Mouse (Mus musculus) activated CD4-positive, CD25-positive, alpha-beta regulatory T cell, adult 4 months (primary cell): ENCODE measurements around the gene Sema4d. TPM values are rescaled to one million over a fixed set of nuclear protein-coding genes. Genes with fewer than 3 reads are reported as not detected.

Experiments
- ATAC-seq: one replicate; pipeline ENCODE4 v1.8.0; 2017
- polyA plus RNA-seq, 2 experiments: library from polyadenylated mRNA; unstranded; fragments of 100-300 nt; shearing (Covaris generic); gene quantifications; one replicate each; pipeline ENCODE4 v1.2.1; 2017

Sema4d gene
- polyA plus RNA-seq, 2 experiments from 2014 or later: 127 to 150 TPM

- ATAC-seq: peak; percentile 82
These were observed 20.4 kb upstream of the Sema4d start for GRCm38 (mm10) chr13:51813621-51814615.

GRCm38 (mm10) chr13:51808141-51808540, 14.6 kb upstream of the Sema4d start:
- no peak for ATAC-seq

GRCm38 (mm10) chr13:51806220-51806619, 12.7 kb upstream of the Sema4d start:
- no peak for ATAC-seq

- ATAC-seq: no peak
These were observed 12.1 kb upstream of the Sema4d start for GRCm38 (mm10) chr13:51805634-51806033.

- ATAC-seq: peak; percentile 74
These were observed 7.4 kb upstream of the Sema4d start for GRCm38 (mm10) chr13:51800921-51801320.

GRCm38 (mm10) chr13:51799735-51800522, 6.4 kb upstream of the Sema4d start:
- ATAC-seq: peak; percentile 41

GRCm38 (mm10) chr13:51797899-51798746, 4.6 kb upstream of the Sema4d start:
- ATAC-seq: peak; percentile 62

- ATAC-seq: no peak
These were observed 401 bp upstream of the Sema4d start for GRCm38 (mm10) chr13:51793948-51794347.

GRCm38 (mm10) chr13:51792729-51793424, 670 bp downstream of the Sema4d start:
- peak; percentile 72 for ATAC-seq

- ATAC-seq: peak; percentile 13
These were observed 1.4 kb downstream of the Sema4d start for GRCm38 (mm10) chr13:51792135-51792573.

- ATAC-seq: no peak
These were observed 1.9 kb downstream of the Sema4d start for GRCm38 (mm10) chr13:51791604-51792003.

- no peak for ATAC-seq
These were observed 2.8 kb downstream of the Sema4d start for GRCm38 (mm10) chr13:51790793-51791192.

- no peak for ATAC-seq
These were observed 5.7 kb downstream of the Sema4d start for GRCm38 (mm10) chr13:51787858-51788257.

- ATAC-seq: no peak
These were observed 6.9 kb downstream of the Sema4d start for GRCm38 (mm10) chr13:51786616-51787015.

- no peak for ATAC-seq
These were observed 9.1 kb downstream of the Sema4d start for GRCm38 (mm10) chr13:51784476-51784875.

- ATAC-seq: no peak
These were observed 9.7 kb downstream of the Sema4d start for GRCm38 (mm10) chr13:51783857-51784256.

- ATAC-seq: peak; percentile 53
These were observed 12.9 kb downstream of the Sema4d start for GRCm38 (mm10) chr13:51780509-51781155.

GRCm38 (mm10) chr13:51778983-51779962, 14.3 kb downstream of the Sema4d start:
- no peak for ATAC-seq

GRCm38 (mm10) chr13:51778351-51778982, 15.1 kb downstream of the Sema4d start:
- ATAC-seq: no peak
